Mouse (Mus musculus) v-Abl transformed pro-B cells (cell line): ENCODE measurements around the gene Fam227a.

Experiments used
- in situ Hi-C, 2 experiments: fragments of 400-800 bp; cut with MboI; formaldehyde crosslinking; loops; one replicate each; pipeline ENCODE4 v1.15.1; 2025; ENCODE audit not compliant: unreplicated experiment in 2 of 2

Fam227a gene

GRCm38 (mm10) chr15:79645483-79645882 lies 13.3 kb downstream of the Fam227a start:
- in situ Hi-C loops, result loop anchor here in 1 of 2 experiments (25.0 kb wide), 1 partner anchor 392 kb away; no protein-coding TSS in a partner anchor

GRCm38 (mm10) chr15:79641135-79641817 lies 17.5 kb downstream of the Fam227a start:
- in situ Hi-C loops, result loop anchor here in 1 of 2 experiments (25.0 kb wide), 1 partner anchor 396 kb away; no protein-coding TSS in a partner anchor

GRCm38 (mm10) chr15:79630471-79630870 lies 28.3 kb downstream of the Fam227a start:
- in situ Hi-C loops, result loop anchor here in 1 of 2 experiments (25.0 kb wide), 1 partner anchor 407 kb away; no protein-coding TSS in a partner anchor

- in situ Hi-C loops, result loop anchor here in 1 of 2 experiments (10.0 kb wide), 1 partner anchor 115 kb away; the partner anchor contains the start of gene Kcnj4
Measured at GRCm38 (mm10) chr15:79619770-79620414, 38.9 kb downstream of the Fam227a start.

- in situ Hi-C loops, result no loop called here
Measured at GRCm38 (mm10) chr15:79618456-79618855, 40.3 kb downstream of the Fam227a start.

GRCm38 (mm10) chr15:79617135-79617534 lies 41.6 kb downstream of the Fam227a start:
- in situ Hi-C loops, result no loop called here

- in situ Hi-C loops, result no loop called here
Measured at GRCm38 (mm10) chr15:79616729-79617128, 42.0 kb downstream of the Fam227a start.

GRCm38 (mm10) chr15:79615501-79615900 lies 43.3 kb downstream of the Fam227a start:
- in situ Hi-C loops, result no loop called here

- in situ Hi-C loops, result loop anchor here in 1 of 2 experiments (5.0 kb wide), 1 partner anchor 382 kb away; the partner anchor contains the start of genes Gm49486 and Pick1
Measured at GRCm38 (mm10) chr15:79609226-79609625, 49.5 kb downstream of the Fam227a start.

- in situ Hi-C loops, result loop anchor here in 1 of 2 experiments (5.0 kb wide), 1 partner anchor 381 kb away; the partner anchor contains the start of genes Gm49486 and Pick1
Measured at GRCm38 (mm10) chr15:79608214-79608613, 50.5 kb downstream of the Fam227a start.

GRCm38 (mm10) chr15:79607757-79608156 lies 51.0 kb downstream of the Fam227a start:
- in situ Hi-C loops, result loop anchor here in 1 of 2 experiments (5.0 kb wide), 1 partner anchor 380 kb away; the partner anchor contains the start of genes Gm49486 and Pick1

GRCm38 (mm10) chr15:79606161-79606560 lies 52.6 kb downstream of the Fam227a start:
- in situ Hi-C loops, result loop anchor here in 1 of 2 experiments (5.0 kb wide), 1 partner anchor 379 kb away; the partner anchor contains the start of genes Gm49486 and Pick1

GRCm38 (mm10) chr15:79604990-79605665 lies 53.6 kb downstream of the Fam227a start, which contains the start of gene Dmc1:
TSS of gene Dmc1 (minus strand) at chr15:79605109.
- in situ Hi-C loops, result loop anchor here in 1 of 2 experiments (5.0 kb wide), 1 partner anchor 378 kb away; the partner anchor contains the start of genes Gm49486 and Pick1

GRCm38 (mm10) chr15:79600176-79600575 lies 58.6 kb downstream of the Fam227a start:
- in situ Hi-C loops, result no loop called here

- in situ Hi-C loops, result no loop called here
Measured at GRCm38 (mm10) chr15:79598715-79599114, 60.0 kb downstream of the Fam227a start.

GRCm38 (mm10) chr15:79581581-79581980 lies 77.2 kb downstream of the Fam227a start:
- in situ Hi-C loops, result no loop called here

GRCm38 (mm10) chr15:79577671-79578426 lies 80.9 kb downstream of the Fam227a start:
- in situ Hi-C loops, result no loop called here

GRCm38 (mm10) chr15:79576947-79577346 lies 81.8 kb downstream of the Fam227a start:
- in situ Hi-C loops, result no loop called here

GRCm38 (mm10) chr15:79575543-79576222 lies 83.1 kb downstream of the Fam227a start:
- in situ Hi-C loops, result no loop called here
